Mouse (Mus musculus) naive thymus-derived CD4-positive, alpha-beta T cell, adult 2 months (primary cell): ENCODE results near the gene Fam189a1.
A peak's percentile ranks its signal among the peaks of the same experiment; 100 is the strongest.

Experiments used
- DNase-seq: peaks from one replicate; pipeline ENCODE4 v3.0.0-alpha.2; 2011; ENCODE audit warnings: low read depth

The Fam189a1 gene

DNA sequence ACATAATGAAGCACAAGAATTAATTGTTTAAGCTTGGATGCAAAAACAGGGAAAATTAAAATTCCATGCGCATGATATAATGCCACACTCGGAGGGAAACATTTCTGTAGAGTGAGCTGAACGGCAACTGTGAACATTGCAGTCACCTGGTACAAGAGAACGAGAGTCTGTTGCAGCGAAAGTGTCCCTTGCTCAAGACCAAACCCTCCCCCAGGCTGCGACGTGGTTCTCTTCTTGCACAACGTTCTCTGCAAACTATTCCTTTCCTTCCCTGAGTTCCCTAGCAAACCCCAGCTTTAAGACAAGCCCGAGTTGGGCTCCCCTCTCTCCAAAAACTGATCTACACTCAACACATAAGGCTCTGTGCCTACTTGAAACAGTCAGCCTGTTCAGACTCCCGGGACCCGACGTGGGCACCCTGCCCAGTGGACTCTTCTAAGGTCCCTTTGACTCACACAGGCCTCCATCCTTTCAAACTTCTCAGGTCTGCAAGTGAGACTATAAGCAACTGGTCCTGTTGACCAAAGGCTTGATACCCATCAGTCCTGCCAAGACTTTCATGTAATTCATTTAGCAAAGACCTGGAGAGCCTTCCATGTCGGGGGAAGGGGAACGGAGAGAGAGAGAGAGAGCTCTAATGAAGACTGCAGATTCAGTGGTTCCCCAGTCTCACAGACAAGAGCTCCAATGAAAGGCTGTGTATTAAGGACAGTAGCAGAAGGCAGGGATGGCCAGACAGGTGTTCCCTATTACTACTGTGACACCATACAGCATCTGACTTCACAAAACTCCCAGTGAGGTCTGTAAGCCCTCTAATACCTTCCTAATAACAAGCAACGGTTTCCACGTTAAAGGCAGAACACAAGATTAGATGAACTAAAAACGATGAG lies 51.9 kb downstream of the Fam189a1 start:
- no peak for DNase-seq

DNA sequence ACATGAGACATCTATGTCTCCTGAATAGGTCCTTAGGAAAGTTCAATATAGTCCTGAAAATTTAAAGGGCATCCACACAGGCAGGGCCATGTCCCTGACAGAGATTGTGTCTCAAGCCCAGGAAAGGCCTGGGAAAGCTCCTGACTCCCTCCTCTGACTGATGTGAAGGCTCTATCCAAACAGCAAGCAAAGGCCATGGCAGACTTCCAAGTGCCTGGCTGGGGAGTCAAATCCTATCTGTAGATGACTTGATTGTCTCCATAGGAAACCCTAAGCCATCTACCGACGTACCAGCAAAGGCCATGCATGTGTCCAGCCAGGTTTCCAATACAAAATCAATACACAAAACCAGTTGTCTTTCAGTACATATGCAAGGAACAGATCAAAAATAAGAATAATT lies 54.7 kb downstream of the Fam189a1 start:
- DNase-seq = no peak

DNA sequence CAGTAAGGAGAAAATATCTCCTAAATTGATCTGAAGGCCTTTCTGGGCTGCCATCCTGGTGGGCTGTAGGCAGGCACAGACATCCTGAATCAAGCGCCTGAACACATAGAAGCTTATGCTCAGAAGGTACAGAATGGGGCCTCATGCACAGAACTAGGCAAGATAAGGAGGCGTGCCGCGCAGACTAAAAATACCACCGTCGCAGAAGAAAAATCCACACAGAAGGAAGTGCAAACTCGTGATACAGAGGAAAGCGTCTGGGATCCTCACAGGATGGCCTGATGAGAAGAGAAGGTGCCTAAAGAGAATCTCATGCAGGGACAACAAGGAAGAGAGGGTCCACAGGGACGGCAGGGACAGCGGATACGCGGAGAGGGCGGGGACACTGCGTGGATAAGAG lies 58.7 kb downstream of the Fam189a1 start:
- DNase-seq = no peak

GRCm38 (mm10) chr7:65095631-65096107 lies 60.7 kb downstream of the Fam189a1 start:
- DNase-seq = no peak

DNA sequence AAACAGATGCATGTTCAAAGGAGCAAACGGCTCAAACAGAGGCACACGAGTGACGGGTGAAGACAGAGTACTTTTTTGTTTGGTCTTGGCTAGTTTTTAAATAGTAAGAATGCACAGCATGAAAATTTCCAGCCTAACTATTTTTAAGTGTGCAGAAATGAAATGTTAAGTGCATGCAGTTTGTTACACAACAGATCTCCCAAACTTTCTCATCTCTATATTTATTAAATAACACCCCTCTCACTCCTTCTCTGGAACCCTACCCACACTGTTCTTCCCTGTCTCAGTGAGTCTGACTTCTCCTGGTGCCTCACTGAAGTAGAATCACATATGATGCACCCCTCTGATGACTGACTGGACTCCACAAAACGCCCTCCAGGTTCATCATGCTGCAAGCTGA lies 63.1 kb downstream of the Fam189a1 start:
- DNase-seq = no peak

DNA sequence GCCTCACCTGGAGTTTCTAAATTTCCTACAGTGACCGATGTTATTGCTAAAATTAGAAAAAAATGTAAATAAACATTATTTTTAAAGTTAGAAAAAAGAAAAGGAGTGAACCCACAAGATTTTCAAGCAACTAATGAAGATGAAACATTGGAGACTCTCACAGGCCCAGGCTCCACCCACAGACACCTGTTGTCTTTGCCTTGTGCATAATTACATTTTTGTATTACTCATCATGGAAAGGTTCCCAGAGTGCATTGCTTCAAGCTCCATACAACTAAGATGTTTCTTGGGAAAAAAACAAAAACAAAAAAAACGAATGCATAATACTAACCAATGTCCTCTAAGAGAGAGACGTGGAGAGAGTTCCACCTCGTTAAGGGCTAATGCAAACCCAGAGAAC lies 64.9 kb downstream of the Fam189a1 start:
- no peak for DNase-seq

DNA sequence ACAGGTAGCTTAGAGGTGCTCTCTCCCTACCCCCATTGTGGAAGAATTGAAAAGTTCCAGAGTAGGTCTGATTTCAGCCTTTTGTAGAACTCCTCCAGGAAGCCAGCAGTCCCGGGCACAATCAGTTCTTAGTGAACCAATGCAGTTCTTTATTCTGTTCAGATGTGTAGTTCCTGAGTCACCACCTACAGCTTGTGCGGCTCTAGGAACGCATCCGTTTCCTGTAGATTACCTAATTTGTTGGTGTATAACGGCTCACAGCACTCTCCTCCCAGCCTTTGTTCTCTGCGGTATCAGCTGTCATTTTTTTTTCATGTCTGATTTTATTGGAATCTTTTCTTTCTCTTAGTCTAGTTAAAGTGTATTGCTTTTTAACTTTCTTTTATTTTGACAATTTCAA lies 70.4 kb downstream of the Fam189a1 start:
- DNase-seq = no peak

- no peak for DNase-seq
These were observed 73.6 kb downstream of the Fam189a1 start for GRCm38 (mm10) chr7:65082778-65083091.

GRCm38 (mm10) chr7:65081979-65082777 lies 74.2 kb downstream of the Fam189a1 start:
- no peak for DNase-seq

DNA sequence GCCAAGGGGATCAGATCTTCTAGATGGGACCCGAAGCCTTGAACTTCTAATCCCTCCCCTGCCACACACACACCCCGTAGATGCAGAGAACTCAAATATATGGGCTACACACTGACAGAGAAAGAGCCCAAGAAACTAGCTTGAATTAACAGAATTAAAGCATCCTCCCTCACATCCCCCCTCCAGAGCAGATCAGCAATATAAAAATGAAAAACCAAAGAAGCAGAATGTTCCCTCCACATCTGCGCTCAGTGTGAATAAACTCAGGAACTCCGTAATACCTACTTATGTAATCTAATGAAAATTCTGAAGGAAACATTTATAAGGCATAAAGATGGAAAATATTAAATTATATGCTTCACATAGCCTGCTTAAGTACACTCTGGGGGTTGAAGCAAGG lies 80.2 kb downstream of the Fam189a1 start:
- no peak for DNase-seq

- DNase-seq = no peak
These were observed 82.2 kb downstream of the Fam189a1 start for GRCm38 (mm10) chr7:65074194-65074593.

- DNase-seq = peak; percentile 35
These were observed 82.8 kb downstream of the Fam189a1 start for GRCm38 (mm10) chr7:65073555-65073954.

DNA sequence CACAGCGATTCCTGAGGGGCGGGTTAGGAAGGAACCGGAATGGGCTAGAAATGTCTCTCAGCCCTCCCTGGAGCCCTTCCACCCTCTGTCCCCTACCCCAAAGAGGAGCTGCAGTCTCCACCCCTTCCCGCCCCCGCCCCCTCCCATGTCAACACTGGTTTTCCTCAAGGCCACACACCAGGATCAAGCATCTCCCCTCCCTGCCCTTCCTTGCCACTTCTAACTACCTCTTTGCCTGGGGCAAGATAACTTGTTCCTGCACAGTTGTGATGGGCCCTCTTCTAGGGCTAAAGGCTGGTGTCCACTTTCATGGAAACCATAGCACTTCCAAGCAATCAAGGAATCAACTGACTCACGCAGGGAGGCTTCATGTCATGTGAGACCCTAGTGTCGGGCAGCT lies 90.2 kb downstream of the Fam189a1 start:
- no peak for DNase-seq

DNA sequence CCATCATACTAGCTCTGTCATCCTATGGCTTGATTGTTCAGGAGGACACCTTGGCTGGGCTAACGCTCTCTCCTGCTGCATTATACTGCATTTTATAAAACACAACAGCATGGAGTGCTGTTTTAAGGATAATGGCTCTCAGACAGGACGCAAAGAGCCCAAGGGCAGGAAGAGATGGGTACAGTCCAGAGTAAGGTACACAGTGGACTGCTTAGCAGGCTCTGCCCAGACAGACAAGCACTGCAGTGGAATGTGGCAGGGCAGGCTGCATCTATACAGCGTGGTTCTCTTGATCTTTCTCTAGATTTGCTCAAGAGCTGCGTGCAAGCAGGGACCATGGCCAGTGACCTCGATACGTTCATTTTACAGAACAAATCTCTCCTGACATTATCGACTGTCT lies 90.9 kb downstream of the Fam189a1 start:
- no peak for DNase-seq

DNA sequence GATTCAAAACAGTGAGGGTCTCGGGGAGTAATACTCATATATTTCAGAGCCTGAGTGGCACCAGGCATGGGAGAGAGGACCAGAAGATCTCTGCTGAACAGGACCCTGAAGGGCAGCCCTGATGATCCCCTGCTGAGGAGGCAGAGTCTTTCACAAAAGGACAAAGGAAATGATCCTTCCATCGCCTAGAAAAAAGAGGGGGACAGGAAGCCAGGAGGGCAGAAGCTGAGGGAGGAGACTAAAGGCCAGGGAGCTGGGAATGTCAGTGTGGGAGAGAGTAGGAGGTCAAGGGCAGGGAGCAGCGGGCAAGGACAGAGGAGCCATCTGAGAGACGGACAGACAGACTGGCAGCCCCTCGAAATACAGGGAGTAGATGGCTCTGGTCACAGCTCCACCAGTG lies 91.7 kb downstream of the Fam189a1 start:
- no peak for DNase-seq

DNA sequence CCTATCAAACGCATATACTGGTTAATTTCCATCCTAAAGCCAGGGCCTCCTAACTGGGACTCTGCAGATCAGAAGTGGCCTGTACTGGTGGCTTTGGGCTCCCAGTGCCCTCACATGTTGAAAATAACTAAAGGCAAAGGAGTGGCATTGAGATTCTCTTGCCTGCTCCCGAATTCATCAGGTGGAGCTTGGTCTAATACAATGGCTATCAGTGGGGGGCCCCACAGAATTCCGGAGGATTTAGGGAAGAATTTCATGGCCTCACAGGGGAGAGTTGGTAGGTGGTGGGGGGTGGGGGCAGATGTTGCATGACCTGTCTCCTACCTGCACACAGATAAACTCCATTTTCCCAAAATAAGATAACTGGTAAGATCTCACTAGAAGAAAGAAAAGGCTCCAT lies 92.3 kb downstream of the Fam189a1 start:
- no peak for DNase-seq

DNA sequence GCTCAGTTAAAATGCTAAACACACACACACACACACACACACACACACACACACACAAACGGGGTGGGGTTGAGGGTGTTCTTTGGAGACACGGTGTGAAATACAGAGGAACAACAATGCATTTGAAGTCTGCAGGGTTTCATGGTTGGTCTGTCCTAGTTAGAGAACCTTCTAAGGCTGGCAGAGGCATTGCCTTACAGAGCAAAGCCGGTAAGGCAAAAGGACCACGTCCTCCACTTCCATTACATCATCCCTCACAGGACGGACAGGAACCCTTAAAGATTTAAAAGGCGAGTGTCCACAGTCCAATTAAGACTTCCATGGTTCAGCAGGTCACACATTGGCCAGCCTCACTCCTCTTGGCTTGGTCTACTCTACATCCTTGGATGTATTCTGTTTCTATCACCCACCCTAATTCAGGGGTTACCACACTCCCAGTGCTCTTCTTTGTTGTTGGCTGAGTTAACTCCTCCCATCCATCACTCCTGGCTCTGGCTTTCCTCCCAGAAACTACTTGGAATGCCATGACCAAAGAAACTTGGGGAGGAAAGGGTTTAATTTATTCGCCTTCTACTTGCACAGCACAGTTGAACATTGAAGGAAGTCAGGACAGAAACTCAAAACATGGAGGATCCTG lies 96.1 kb downstream of the Fam189a1 start:
- DNase-seq = no peak

- DNase-seq = no peak
These were observed 99.5 kb downstream of the Fam189a1 start for GRCm38 (mm10) chr7:65056864-65057263.

- DNase-seq = no peak
These were observed 104.4 kb downstream of the Fam189a1 start for GRCm38 (mm10) chr7:65051986-65052385.

DNA sequence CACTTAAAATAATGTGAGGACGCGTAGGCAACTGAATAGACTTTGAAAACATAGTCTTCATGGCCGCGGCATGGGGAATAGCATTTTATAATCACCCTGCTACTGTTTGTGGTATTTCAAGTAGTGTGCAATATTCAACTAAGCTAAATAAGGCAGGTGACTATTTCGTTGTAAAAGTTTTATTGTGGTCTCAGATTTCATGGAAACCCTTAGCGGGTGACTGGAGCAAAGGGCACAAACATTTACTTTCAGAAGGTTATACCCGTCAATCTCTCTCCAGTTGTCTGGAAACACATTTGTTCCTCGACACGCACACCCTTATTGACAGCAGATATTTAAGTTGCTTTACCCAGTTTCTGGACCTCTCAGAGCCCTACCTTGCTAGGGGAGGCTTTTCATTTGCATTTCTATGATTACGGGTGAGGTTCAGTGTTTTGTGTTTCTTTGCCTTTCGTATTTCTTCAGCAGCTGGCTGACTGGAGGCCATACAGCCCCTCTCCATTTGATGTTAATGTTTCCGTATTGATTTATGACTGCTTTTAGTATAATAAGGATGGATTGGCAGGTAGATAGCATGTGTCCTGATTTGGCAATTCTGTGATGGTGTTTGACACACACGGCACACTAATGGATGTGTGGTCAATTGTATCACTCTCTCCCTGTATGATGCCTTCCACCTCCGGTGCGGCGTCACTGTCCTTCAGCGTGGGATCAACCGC lies 107.0 kb downstream of the Fam189a1 start:
- no peak for DNase-seq

- no peak for DNase-seq
These were observed 108.7 kb downstream of the Fam189a1 start for GRCm38 (mm10) chr7:65047700-65048099.

- no peak for DNase-seq
These were observed 109.7 kb downstream of the Fam189a1 start for GRCm38 (mm10) chr7:65046690-65047089.
